Mouse (Mus musculus): Measurements from ENCODE around the gene Adamtsl3. TPM values are rescaled to one million over a fixed set of nuclear protein-coding genes. Genes with fewer than 3 reads are reported as not detected.

Gene Adamtsl3
- polyA plus RNA-seq, 1 experiment from 2014 or later, result 1.0 TPM

GRCm38 (mm10) chr7:82349796-82350195 is 14.3 kb downstream of the Adamtsl3 start:
- Histone ChIP-seq H3K4me3 (replicated peaks; ENCODE audit: low read length) (no peak overlapping the region), H3K36me3 (replicated peaks; ENCODE audit: control insufficient read depth, insufficient read depth) (no peaks in the 10 kb centered on the region), H3K4me1 (replicated peaks; ENCODE audit: control insufficient read depth, insufficient read depth, low read length) (no peaks in the 10 kb centered on the region), H3K9me3 (ENCODE audit: control insufficient read depth, low read length) (no peaks in the 10 kb centered on the region), H3K27ac (no peak overlapping the region), H3K9ac (no peak overlapping the region), H3K27me3 (ENCODE audit: control insufficient read depth, insufficient read depth, low read length) (no peaks in the 10 kb centered on the region), H3K4me2 (replicated peaks) (no peak overlapping the region)
- DNase-seq (ENCODE audit: low spot score), result no peak
- 77% methylated on average over 7 of the region's 7 CpGs for WGBS
- no peak for ATAC-seq (ENCODE audit: low FRiP score)

- no peaks in the 10 kb centered on the region for H3K36me3 ChIP-seq (replicated peaks; ENCODE audit: control insufficient read depth, insufficient read depth)
- H3K4me3 ChIP-seq (replicated peaks; ENCODE audit: low read length), result no peak overlapping the region
- no peaks in the 10 kb centered on the region for H3K27me3 ChIP-seq (ENCODE audit: control insufficient read depth, insufficient read depth, low read length)
- ATAC-seq (ENCODE audit: low FRiP score) (no peak), DNase-seq (ENCODE audit: low spot score) (no peak)
- no peak overlapping the region for H3K4me2 ChIP-seq (replicated peaks)
- 71% methylated on average over 3 of the region's 3 CpGs for WGBS
- H3K9me3 ChIP-seq (ENCODE audit: control insufficient read depth, low read length), result no peaks in the 10 kb centered on the region
- H3K4me1 ChIP-seq (replicated peaks; ENCODE audit: control insufficient read depth, insufficient read depth, low read length), result no peaks in the 10 kb centered on the region
- no peak overlapping the region for H3K27ac ChIP-seq
- H3K9ac ChIP-seq, result no peak overlapping the region
Observed at GRCm38 (mm10) chr7:82350421-82350820, 14.9 kb downstream of the Adamtsl3 start.

- no peak overlapping the region for H3K9ac ChIP-seq
- no peak overlapping the region for H3K4me3 ChIP-seq (replicated peaks; ENCODE audit: low read length)
- no peak overlapping the region for H3K4me2 ChIP-seq (replicated peaks)
- ATAC-seq (ENCODE audit: low FRiP score) (no peak), DNase-seq (ENCODE audit: low spot score) (no peak)
- H3K27me3 ChIP-seq (ENCODE audit: control insufficient read depth, insufficient read depth, low read length), result no peaks in the 10 kb centered on the region
- H3K4me1 ChIP-seq (replicated peaks; ENCODE audit: control insufficient read depth, insufficient read depth, low read length), result no peaks in the 10 kb centered on the region
- 80% methylated on average over 5 of the region's 5 CpGs for WGBS
- no peaks in the 10 kb centered on the region for H3K9me3 ChIP-seq (ENCODE audit: control insufficient read depth, low read length)
- no peak overlapping the region for H3K27ac ChIP-seq
- H3K36me3 ChIP-seq (replicated peaks; ENCODE audit: control insufficient read depth, insufficient read depth), result no peaks in the 10 kb centered on the region
Observed at GRCm38 (mm10) chr7:82359146-82359545, 23.7 kb downstream of the Adamtsl3 start.

GRCm38 (mm10) chr7:82359674-82360073 is 24.2 kb downstream of the Adamtsl3 start:
- Histone ChIP-seq H3K9me3 (ENCODE audit: control insufficient read depth, low read length) (no peaks in the 10 kb centered on the region), H3K36me3 (replicated peaks; ENCODE audit: control insufficient read depth, insufficient read depth) (no peaks in the 10 kb centered on the region), H3K27ac (no peak overlapping the region), H3K4me2 (replicated peaks) (no peak overlapping the region), H3K27me3 (ENCODE audit: control insufficient read depth, insufficient read depth, low read length) (no peaks in the 10 kb centered on the region), H3K4me3 (replicated peaks; ENCODE audit: low read length) (no peak overlapping the region), H3K9ac (no peak overlapping the region), H3K4me1 (replicated peaks; ENCODE audit: control insufficient read depth, insufficient read depth, low read length) (no peaks in the 10 kb centered on the region)
- ATAC-seq (ENCODE audit: low FRiP score), result no peak
- WGBS, result 73% methylated on average over 5 of the region's 5 CpGs
- no peak for DNase-seq (ENCODE audit: low spot score)

- no peak for ATAC-seq (ENCODE audit: low FRiP score)
- WGBS, result 89% methylated on average over 4 of the region's 4 CpGs
Observed at GRCm38 (mm10) chr7:82360186-82360585, 24.7 kb downstream of the Adamtsl3 start.

GRCm38 (mm10) chr7:82361127-82361526 is 25.6 kb downstream of the Adamtsl3 start:
- Histone ChIP-seq H3K4me2 (replicated peaks) (no peak overlapping the region), H3K27me3 (ENCODE audit: control insufficient read depth, insufficient read depth, low read length) (no peaks in the 10 kb centered on the region), H3K9ac (no peak overlapping the region), H3K27ac (no peak overlapping the region), H3K4me1 (replicated peaks; ENCODE audit: control insufficient read depth, insufficient read depth, low read length) (no peaks in the 10 kb centered on the region), H3K4me3 (replicated peaks; ENCODE audit: low read length) (no peak overlapping the region), H3K9me3 (ENCODE audit: control insufficient read depth, low read length) (no peaks in the 10 kb centered on the region), H3K36me3 (replicated peaks; ENCODE audit: control insufficient read depth, insufficient read depth) (no peaks in the 10 kb centered on the region)
- WGBS, result 80% methylated on average over 5 of the region's 5 CpGs
- ATAC-seq (ENCODE audit: low FRiP score) (no peak), DNase-seq (ENCODE audit: low spot score) (no peak)

More at GRCm38 (mm10) chr7:82360186-82360585, 24.7 kb downstream of the Adamtsl3 start:
- H3K36me3 ChIP-seq (replicated peaks; ENCODE audit: control insufficient read depth, insufficient read depth), result no peaks in the 10 kb centered on the region
- H3K27ac ChIP-seq, result no peak overlapping the region
- H3K9ac ChIP-seq, result no peak overlapping the region
- H3K4me2 ChIP-seq (replicated peaks), result no peak overlapping the region
- no peaks in the 10 kb centered on the region for H3K27me3 ChIP-seq (ENCODE audit: control insufficient read depth, insufficient read depth, low read length)
- DNase-seq (ENCODE audit: low spot score), result no peak
- H3K9me3 ChIP-seq (ENCODE audit: control insufficient read depth, low read length), result no peaks in the 10 kb centered on the region
- H3K4me3 ChIP-seq (replicated peaks; ENCODE audit: low read length), result no peak overlapping the region
- H3K4me1 ChIP-seq (replicated peaks; ENCODE audit: control insufficient read depth, insufficient read depth, low read length), result no peaks in the 10 kb centered on the region

GRCm38 (mm10) chr7:82364567-82364966 is 29.1 kb downstream of the Adamtsl3 start:
- Histone ChIP-seq H3K9ac (no peak overlapping the region), H3K4me1 (replicated peaks; ENCODE audit: control insufficient read depth, insufficient read depth, low read length) (no peaks in the 10 kb centered on the region), H3K4me3 (replicated peaks; ENCODE audit: low read length) (no peak overlapping the region), H3K27me3 (ENCODE audit: control insufficient read depth, insufficient read depth, low read length) (no peaks in the 10 kb centered on the region), H3K4me2 (replicated peaks) (no peak overlapping the region), H3K27ac (no peak overlapping the region), H3K9me3 (ENCODE audit: control insufficient read depth, low read length) (no peaks in the 10 kb centered on the region), H3K36me3 (replicated peaks; ENCODE audit: control insufficient read depth, insufficient read depth) (no peaks in the 10 kb centered on the region)
- no peak for DNase-seq (ENCODE audit: low spot score)
- WGBS, result 83% methylated on average over 3 of the region's 3 CpGs
- no peak for ATAC-seq (ENCODE audit: low FRiP score)

- Histone ChIP-seq H3K4me1 (replicated peaks; ENCODE audit: control insufficient read depth, insufficient read depth, low read length) (no peaks in the 10 kb centered on the region), H3K27ac (no peak overlapping the region), H3K9ac (no peak overlapping the region), H3K4me2 (replicated peaks) (no peak overlapping the region), H3K36me3 (replicated peaks; ENCODE audit: control insufficient read depth, insufficient read depth) (no peaks in the 10 kb centered on the region), H3K27me3 (ENCODE audit: control insufficient read depth, insufficient read depth, low read length) (no peaks in the 10 kb centered on the region), H3K4me3 (replicated peaks; ENCODE audit: low read length) (no peak overlapping the region), H3K9me3 (ENCODE audit: control insufficient read depth, low read length) (no peaks in the 10 kb centered on the region)
- DNase-seq (ENCODE audit: low spot score) (no peak), ATAC-seq (ENCODE audit: low FRiP score) (no peak)
- 81% methylated on average over 4 of the region's 4 CpGs for WGBS
Observed at GRCm38 (mm10) chr7:82366056-82366455, 30.6 kb downstream of the Adamtsl3 start.

GRCm38 (mm10) chr7:82366471-82366870 is 31.0 kb downstream of the Adamtsl3 start:
- ATAC-seq (ENCODE audit: low FRiP score) (no peak), DNase-seq (ENCODE audit: low spot score) (no peak)
- Histone ChIP-seq H3K9ac (no peak overlapping the region), H3K36me3 (replicated peaks; ENCODE audit: control insufficient read depth, insufficient read depth) (no peaks in the 10 kb centered on the region), H3K4me2 (replicated peaks) (no peak overlapping the region), H3K4me1 (replicated peaks; ENCODE audit: control insufficient read depth, insufficient read depth, low read length) (no peaks in the 10 kb centered on the region), H3K27ac (no peak overlapping the region), H3K9me3 (ENCODE audit: control insufficient read depth, low read length) (no peaks in the 10 kb centered on the region), H3K27me3 (ENCODE audit: control insufficient read depth, insufficient read depth, low read length) (no peaks in the 10 kb centered on the region), H3K4me3 (replicated peaks; ENCODE audit: low read length) (no peak overlapping the region)
- WGBS, result 83% methylated on average over 5 of the region's 5 CpGs

- Histone ChIP-seq H3K27me3 (ENCODE audit: control insufficient read depth, insufficient read depth, low read length) (no peaks in the 10 kb centered on the region), H3K9ac (no peak overlapping the region), H3K4me3 (replicated peaks; ENCODE audit: low read length) (no peak overlapping the region), H3K4me2 (replicated peaks) (no peak overlapping the region), H3K36me3 (replicated peaks; ENCODE audit: control insufficient read depth, insufficient read depth) (no peaks in the 10 kb centered on the region), H3K27ac (no peak overlapping the region), H3K4me1 (replicated peaks; ENCODE audit: control insufficient read depth, insufficient read depth, low read length) (no peaks in the 10 kb centered on the region), H3K9me3 (ENCODE audit: control insufficient read depth, low read length) (no peaks in the 10 kb centered on the region)
- 69% methylated on average over 2 of the region's 2 CpGs for WGBS
- no peak for ATAC-seq (ENCODE audit: low FRiP score)
- no peak for DNase-seq (ENCODE audit: low spot score)
Observed at GRCm38 (mm10) chr7:82368047-82368446, 32.6 kb downstream of the Adamtsl3 start.
